Mouse (Mus musculus) MEL (cell line): Measurements from ENCODE around the gene Tbl2. TPM values are rescaled to one million over a fixed set of nuclear protein-coding genes. Genes with fewer than 3 reads are reported as not detected.

Experiments used
- DNase-seq: peaks from one replicate; pipeline ENCODE4 v3.0.0; 2011; ENCODE audit warnings: low read depth, low spot score
- H3K27ac ChIP-seq: 2 replicates; pipeline ENCODE4 v1.5.1; 2012; ENCODE audit warnings: low read depth, mild to moderate bottlenecking, control low read depth, low read length, moderate library complexity; ENCODE audit not compliant: control insufficient read depth
- H3K27me3 ChIP-seq, 2 experiments: fragments of 150-350 bp in 1 of 2; sonication (generic) in 1 of 2; 2 replicates each; pipeline ENCODE4 v1.6.1; 2012; ENCODE audit warnings: low read length in 2 of 2, mild to moderate bottlenecking in 2 of 2, improper control_type of control experiment in 1 of 2, moderate library complexity in 1 of 2; ENCODE audit not compliant: insufficient read depth in 2 of 2, control insufficient read depth in 1 of 2
- H3K36me3 ChIP-seq, 2 experiments: 2 replicates each; pipeline ENCODE4 v1.6.1; 2012 to 2014; ENCODE audit warnings: low read length in 2 of 2, improper control_type of control experiment in 1 of 2, inconsistent platforms in 1 of 2, mild to moderate bottlenecking in 1 of 2; ENCODE audit not compliant: insufficient read depth in 2 of 2, control insufficient read depth in 1 of 2
- H3K4me1 ChIP-seq, 2 experiments: fragments of 150-350 bp in 1 of 2; sonication (generic) in 1 of 2; 2 replicates each; pipeline ENCODE4 v1.6.1; 2012; ENCODE audit warnings: low read length in 2 of 2, improper control_type of control experiment in 1 of 2, mild to moderate bottlenecking in 1 of 2; ENCODE audit not compliant: insufficient read depth in 2 of 2, control insufficient read depth in 1 of 2
- H3K4me3 ChIP-seq, 2 experiments: fragments of 150-350 bp in 1 of 2; sonication (generic) in 1 of 2; 2 replicates each; pipeline ENCODE4 v1.5.1; 2012; ENCODE audit warnings: low read depth in 2 of 2, low read length in 2 of 2, mild to moderate bottlenecking in 2 of 2, moderate library complexity in 2 of 2, control low read depth in 1 of 2, improper control_type of control experiment in 1 of 2; ENCODE audit not compliant: control insufficient read depth in 1 of 2, insufficient read depth in 1 of 2
- H3K79me2 ChIP-seq: 2 replicates; pipeline ENCODE4 v1.6.1; 2012; ENCODE audit warnings: mild to moderate bottlenecking, low read length, moderate library complexity; ENCODE audit not compliant: control insufficient read depth, poor library complexity, insufficient read depth
- H3K9ac ChIP-seq: 2 replicates; pipeline ENCODE4 v1.6.1; 2012; ENCODE audit warnings: low read depth, mild to moderate bottlenecking, control low read depth, low read length, moderate library complexity; ENCODE audit not compliant: control insufficient read depth, poor library complexity, severe bottlenecking
- H3K9me3 ChIP-seq: fragments of 150-350 bp; sonication (generic); replicated peaks from 2 replicates; pipeline ENCODE4 v1.6.1; 2012; ENCODE audit warnings: mild to moderate bottlenecking, low read length, improper control_type of control experiment, moderate library complexity; ENCODE audit not compliant: insufficient read depth
- BHLHE40 ChIP-seq: IDR thresholded peaks from 2 replicates; pipeline ENCODE4 v1.6.1; 2012; ENCODE audit warnings: low read depth, mild to moderate bottlenecking, inconsistent platforms, low read length, improper control_type of control experiment, borderline replicate concordance
- CHD1 ChIP-seq: IDR thresholded peaks from 2 replicates; pipeline ENCODE4 v1.6.1; 2012; ENCODE audit warnings: low read depth, mild to moderate bottlenecking, inconsistent platforms, low read length, improper control_type of control experiment
- CHD2 ChIP-seq: IDR thresholded peaks from 2 replicates; pipeline ENCODE4 v1.6.1; 2011; ENCODE audit warnings: low read length, improper control_type of control experiment
- E2F4 ChIP-seq: IDR thresholded peaks from 2 replicates; pipeline ENCODE4 v1.6.1; 2011; ENCODE audit warnings: low read depth, low read length, improper control_type of control experiment, borderline replicate concordance
- ELF1 ChIP-seq: IDR thresholded peaks from 2 replicates; pipeline ENCODE4 v1.6.1; 2014; ENCODE audit warnings: low read depth, mild to moderate bottlenecking, inconsistent platforms, low read length, improper control_type of control experiment, moderate library complexity
- EP300 ChIP-seq, 2 experiments: IDR thresholded peaks; 2 replicates each; pipeline ENCODE4 v1.6.1; 2011; ENCODE audit warnings: improper control_type of control experiment in 2 of 2, low read length in 2 of 2, low read depth in 1 of 2, mild to moderate bottlenecking in 1 of 2
- GABPA ChIP-seq: IDR thresholded peaks from 2 replicates; pipeline ENCODE4 v1.6.1; 2012; ENCODE audit warnings: low read depth, mild to moderate bottlenecking, inconsistent platforms, low read length, improper control_type of control experiment, moderate library complexity
- GATA1 ChIP-seq: IDR thresholded peaks from 2 replicates; pipeline ENCODE4 v1.6.1; 2011; ENCODE audit warnings: low read depth, low read length, improper control_type of control experiment
- JUND ChIP-seq: IDR thresholded peaks from 2 replicates; pipeline ENCODE4 v1.6.1; 2011; ENCODE audit warnings: low read depth, mild to moderate bottlenecking, improper control_type of control experiment, low read length
- KAT2A ChIP-seq: conservative IDR thresholded peaks from 2 replicates; pipeline ENCODE4 v1.6.1; 2012; ENCODE audit warnings: low read depth, low read length, improper control_type of control experiment, inconsistent platforms
- MAFK ChIP-seq: IDR thresholded peaks from 2 replicates; pipeline ENCODE4 v1.6.1; 2011; ENCODE audit warnings: low read depth, mild to moderate bottlenecking, low read length, improper control_type of control experiment, borderline replicate concordance
- MXI1 ChIP-seq: IDR thresholded peaks from 2 replicates; pipeline ENCODE4 v1.6.1; 2011; ENCODE audit warnings: mild to moderate bottlenecking, low read depth, low read length, improper control_type of control experiment
- MYB ChIP-seq: IDR thresholded peaks from 2 replicates; pipeline ENCODE4 v1.6.1; 2011; ENCODE audit warnings: mild to moderate bottlenecking, low read depth, low read length, improper control_type of control experiment
- MYC ChIP-seq: IDR thresholded peaks from 2 replicates; pipeline ENCODE4 v1.6.1; 2011; ENCODE audit warnings: low read depth, mild to moderate bottlenecking, low read length, improper control_type of control experiment, moderate library complexity
- POLR2A ChIP-seq, 2 experiments: IDR thresholded peaks; 2 replicates each; pipeline ENCODE4 v1.6.1; 2011 to 2012; ENCODE audit warnings: low read length in 2 of 2, mild to moderate bottlenecking in 2 of 2, control low read depth in 1 of 2, improper control_type of control experiment in 1 of 2, low read depth in 1 of 2, moderate library complexity in 1 of 2; ENCODE audit not compliant: control insufficient read depth in 1 of 2, insufficient read depth in 1 of 2, poor library complexity in 1 of 2
- RAD21 ChIP-seq: IDR thresholded peaks from 2 replicates; pipeline ENCODE4 v1.6.1; 2011; ENCODE audit warnings: mild to moderate bottlenecking, low read depth, low read length, improper control_type of control experiment
- RCOR1 ChIP-seq: IDR thresholded peaks from 2 replicates; pipeline ENCODE4 v1.6.1; 2012; ENCODE audit warnings: low read depth, mild to moderate bottlenecking, inconsistent platforms, low read length, improper control_type of control experiment
- SIN3A ChIP-seq: IDR thresholded peaks from 2 replicates; pipeline ENCODE4 v1.6.1; 2012; ENCODE audit warnings: low read length, improper control_type of control experiment, inconsistent platforms
- SMC3 ChIP-seq: IDR thresholded peaks from 2 replicates; pipeline ENCODE4 v1.6.1; 2011; ENCODE audit warnings: low read depth, low read length, improper control_type of control experiment
- TAL1 ChIP-seq: IDR thresholded peaks from 2 replicates; pipeline ENCODE4 v1.6.1; 2012; ENCODE audit warnings: mild to moderate bottlenecking, inconsistent platforms, low read length, moderate library complexity, mixed read lengths
- ZKSCAN1 ChIP-seq: IDR thresholded peaks from 2 replicates; pipeline ENCODE4 v1.6.1; 2012; ENCODE audit warnings: low read depth, mild to moderate bottlenecking, inconsistent platforms, low read length, improper control_type of control experiment, moderate library complexity
- ZNF384 ChIP-seq: IDR thresholded peaks from 2 replicates; pipeline ENCODE4 v1.6.1; 2012; ENCODE audit warnings: low read depth, mild to moderate bottlenecking, inconsistent platforms, low read length, improper control_type of control experiment
- polyA plus RNA-seq, 2 experiments: library from polyadenylated mRNA; stranded (reverse) in 1 of 2; unstranded in 1 of 2; fragments of >175 nt in 1 of 2; fragments of >200 nt in 1 of 2; gene quantifications; 2 replicates each; pipeline versions ENCODE4 v1.2.1 to v1.2.4; 2012; ENCODE audit warnings: low replicate concordance in 2 of 2, low read depth in 1 of 2; ENCODE audit not compliant: insufficient read length in 2 of 2, insufficient read depth in 1 of 2, missing spikeins in 1 of 2
- total RNA-seq: library from RNA; depleted of rRNA; stranded (reverse); fragments of 300-350 nt; gene quantifications from 2 replicates; pipeline ENCODE4 v1.2.3, GENCODE M21; 2012

Tbl2 gene
- total and polyA plus RNA-seq, 3 experiments: 20.5 to 30.3 TPM; not detected in 1

- TF ChIP-seq KAT2A: peak; percentile 62
- 0 out of 2 replicates have a peak, but pooled peaks have one; percentile 54 for TF ChIP-seq CHD1
- peak; percentile 67 to 77 for TF ChIP-seq POLR2A (IDR thresholded peaks at IDR 0.05; ENCODE audit: control insufficient read depth in 1 of 2, insufficient read depth in 1 of 2, low read depth in 1 of 2, low read length in 2 of 2, poor library complexity in 1 of 2)
- TF ChIP-seq ELF1: peak; percentile 95
- no peak for TF ChIP-seq RAD21
- TF ChIP-seq SMC3: no peak
- no peak for TF ChIP-seq GATA1
- peak; percentile 69; the same call in 1 of the 2 replicates for TF ChIP-seq MYC
- no peak for TF ChIP-seq CHD2
- TF ChIP-seq MYB: peak; percentile 55; the same call in 1 of the 2 replicates
- peak; percentile 88 for TF ChIP-seq SIN3A
- TF ChIP-seq ZNF384: no peak
- TF ChIP-seq ZKSCAN1: no peak
- TF ChIP-seq BHLHE40: 0 out of 2 replicates have a peak, but pooled peaks have one; percentile 38
These were observed 18.9 kb downstream of the Tbl2 start, which contains the start of gene Bcl7b (continued) for GRCm38 (mm10) chr5:135168063-135169062.

DNA sequence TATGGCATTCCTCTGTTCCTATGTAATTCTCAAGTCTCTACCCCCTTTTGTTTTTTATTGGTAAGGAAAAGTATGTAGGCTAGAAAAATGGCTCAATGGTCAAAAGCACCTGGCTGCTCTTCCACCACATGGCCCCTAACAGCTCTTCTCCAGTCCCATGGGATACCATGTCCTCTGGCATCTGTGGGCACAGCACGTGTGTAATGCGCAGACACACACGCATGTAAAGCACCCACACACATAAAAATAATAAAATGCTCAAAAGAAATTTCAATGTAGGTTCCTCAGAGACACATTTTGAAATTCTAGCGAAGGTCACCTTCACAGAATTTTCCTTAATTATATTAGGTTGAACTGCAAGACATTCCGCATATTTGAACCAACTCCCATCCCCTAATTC, 20.0 kb downstream of the Tbl2 start:
- TF ChIP-seq MXI1 (no peak), GATA1 (no peak), BHLHE40 (no peak), JUND (no peak), ZKSCAN1 (no peak), ELF1 (no peak)
- Histone ChIP-seq H3K4me3 (peak overlapping the region; percentile 81 to 95), H3K36me3 (peaks cover 1 to 14% of the 10 kb centered on the region in 2 experiments; a peak in 3 of 4 replicates), H3K27me3 (no peaks in the 10 kb centered on the region), H3K9ac (peak overlapping the region; percentile 85), H3K9me3 (no peaks in the 10 kb centered on the region), H3K27ac (peak overlapping the region; percentile 87; the same call in 1 of the 2 replicates), H3K79me2 (peaks cover 19% of the 10 kb centered on the region), H3K4me1 (peaks cover 3 to 15% of the 10 kb centered on the region in 2 experiments; a peak in 3 of 4 replicates)
- no peak for DNase-seq

DNA sequence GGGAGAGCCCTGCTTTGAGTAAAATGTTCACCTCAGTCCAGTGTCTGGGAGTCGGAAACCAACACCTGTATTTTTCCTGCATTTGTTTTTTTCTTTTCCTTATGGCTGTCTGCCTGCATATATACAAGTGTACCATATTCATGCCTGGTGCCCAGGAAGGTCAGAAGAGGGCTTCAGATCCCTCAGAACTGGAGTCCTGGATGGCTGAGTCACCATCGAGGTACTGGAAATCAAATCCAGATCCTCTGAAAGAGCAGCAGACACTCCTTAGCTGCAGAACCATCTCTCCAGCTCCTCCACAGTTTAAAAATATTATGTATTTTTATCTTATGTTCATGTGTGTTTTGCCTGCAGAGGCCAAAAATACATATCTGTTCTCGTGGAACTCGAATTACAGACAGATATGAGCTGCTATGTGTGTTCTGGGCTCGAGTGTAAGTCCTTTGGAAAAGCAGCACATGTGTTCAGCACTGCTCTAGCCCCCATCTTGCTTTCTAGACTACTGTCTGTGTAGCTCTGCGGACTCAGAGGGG, 22.3 kb downstream of the Tbl2 start:
- no peak for TF ChIP-seq MAFK
- no peak for TF ChIP-seq GATA1
- no peak for TF ChIP-seq GABPA
- TF ChIP-seq RCOR1: no peak
- no peak for TF ChIP-seq E2F4
- TF ChIP-seq EP300 (IDR thresholded peaks at IDR 0.05; ENCODE audit: low read depth in 1 of 2, low read length in 2 of 2): no peak
- TF ChIP-seq TAL1: no peak
- no peaks in the 10 kb centered on the region for H3K27me3 ChIP-seq
- H3K9me3 ChIP-seq: no peaks in the 10 kb centered on the region
- H3K27ac ChIP-seq: no peak overlapping the region
- no peak overlapping the region for H3K9ac ChIP-seq
- no peak overlapping the region for H3K4me3 ChIP-seq
- DNase-seq: no peak
- H3K4me1 ChIP-seq: peaks cover 3 to 15% of the 10 kb centered on the region in 2 experiments; a peak in 3 of 4 replicates
- peaks cover 1 to 14% of the 10 kb centered on the region in 2 experiments; a peak in 3 of 4 replicates for H3K36me3 ChIP-seq
- H3K79me2 ChIP-seq: peaks cover 19% of the 10 kb centered on the region
